9 mouse cellular contexts compared by ENCODE assay signal in genomic region chr13:49169448-49170207, GRCm38 (mm10). TPM values are rescaled to one million over a fixed set of nuclear protein-coding genes. Genes with fewer than 3 reads are reported as not detected.
DNase-seq lines count a peak whose midpoint lies in the region; ATAC-seq and TF ChIP-seq lines count a peak whose summit lies in the region.
"Had no signal": no experiment of that assay in that cellular context is flagged by ENCODE, and none has a peak within 500 bp of the region (broad histone marks: within the 10 kb centered on the region; RNA-seq: fewer than 3 reads in every experiment).

No protein-coding gene starts in this region.

- H3K9me3 ChIP-seq in intestine, postnatal 0 days (ENCODE audit: control insufficient read depth): no peaks in the 10 kb centered on the region
- H3K9me3 ChIP-seq in midbrain, embryonic 13.5 days: no peaks in the 10 kb centered on the region
- H3K9me3 ChIP-seq: limb, embryonic 15.5 days had no signal

- 0 out of 2 replicates have a peak overlapping the region, but pooled peaks have one; percentile 28 for H3K4me2 ChIP-seq in intestine, postnatal 0 days (replicated peaks; ENCODE audit: low read depth)
- H3K4me2 ChIP-seq in midbrain, embryonic 13.5 days (replicated peaks): no peak overlapping the region
- H3K4me2 ChIP-seq: limb, embryonic 15.5 days had no signal

- peak; percentile 98 for TF ChIP-seq CTCF in intestine, postnatal 0 days (IDR thresholded peaks at IDR 0.05; ENCODE audit: low read depth)

- no peaks in the 10 kb centered on the region for H3K36me3 ChIP-seq in intestine, postnatal 0 days (ENCODE audit: control insufficient read depth, insufficient read depth)
- H3K36me3 ChIP-seq in midbrain, embryonic 13.5 days: no peaks in the 10 kb centered on the region
- H3K36me3 ChIP-seq: limb, embryonic 15.5 days had no signal

- H3K4me1 ChIP-seq in intestine, postnatal 0 days (replicated peaks; ENCODE audit: control insufficient read depth, insufficient read depth, low read length): 0 out of 2 replicates have a peak, but pooled peaks cover 5% of the 10 kb centered on the region
- no peaks in the 10 kb centered on the region for H3K4me1 ChIP-seq in midbrain, embryonic 13.5 days (replicated peaks)

- H3K9ac ChIP-seq in intestine, postnatal 0 days (ENCODE audit: low read depth, low read length): no peak overlapping the region
- H3K9ac ChIP-seq in midbrain, embryonic 13.5 days (replicated peaks): no peak overlapping the region
- H3K9ac ChIP-seq: limb, embryonic 15.5 days had no signal

- H3K4me3 ChIP-seq in intestine, postnatal 0 days (ENCODE audit: low read depth, low read length): no peak overlapping the region
- H3K4me3 ChIP-seq in midbrain, embryonic 13.5 days (replicated peaks): no peak overlapping the region
- H3K4me3 ChIP-seq: limb, embryonic 15.5 days had no signal

- no peak overlapping the region for H3K27ac ChIP-seq in intestine, postnatal 0 days (ENCODE audit: low read depth, low read length)
- no peak overlapping the region for H3K27ac ChIP-seq in midbrain, embryonic 13.5 days
- H3K27ac ChIP-seq: limb, embryonic 15.5 days had no signal

- WGBS in intestine, postnatal 0 days: 11% methylated on average over 17 of the region's 17 CpGs
- 19% methylated on average over 17 of the region's 17 CpGs for WGBS in midbrain, embryonic 13.5 days

- intact Hi-C loops in left cerebral cortex, postnatal 25 days (cut with DNase I): loop anchor here (2.0 to 10.0 kb wide), 4 partner anchors 23 to 515 kb away; no protein-coding TSS in a partner anchor

- no peaks in the 10 kb centered on the region for H3K27me3 ChIP-seq in intestine, postnatal 0 days (replicated peaks; ENCODE audit: control insufficient read depth, insufficient read depth, low read length)
- H3K27me3 ChIP-seq in midbrain, embryonic 13.5 days: no peaks in the 10 kb centered on the region
- H3K27me3 ChIP-seq: limb, embryonic 15.5 days had no signal

- ATAC-seq in intestine, postnatal 0 days: peak; percentile 78
- ATAC-seq in midbrain, embryonic 13.5 days: peak; percentile 51; the same call in 1 of the 2 replicates

- DNase-seq in ZHBTc4 (ENCODE audit: low read depth, low spot score): peak; percentile 76
- peak; percentile 89 for DNase-seq in embryo, embryonic 10 days (ENCODE audit: low spot score)
- peak; percentile 84 for DNase-seq in gastrocnemius, postnatal 25 days
- peak; percentile 84 to 87 for DNase-seq in left cerebral cortex, postnatal 25 days (ENCODE audit: low spot score in 2 of 2)
- peak; percentile 86 for DNase-seq in skeletal muscle tissue, adult 2 months (ENCODE audit: low read depth, low spot score)
- peak; percentile 85 for DNase-seq in yolk sac, embryonic 10.5 days (ENCODE audit: low spot score)

RNA-seq across cellular contexts. Expression of gene Ninj1, which starts 17.7 kb away (rescaled TPM):
- 10 to 100 TPM; 15.8 to 18.8 TPM for total RNA-seq in gastrocnemius, postnatal 25 days (2021)
- polyA plus RNA-seq in intestine, postnatal 0 days (2015; fragmentation: Nextera tagmentation; extraction: Ambion mirVana): 108 and 111 TPM in 2 replicates
- total RNA-seq in left cerebral cortex, postnatal 25 days (2021): 10 to 100 TPM; 16.3 to 24.0 TPM
- polyA plus RNA-seq in midbrain, embryonic 13.5 days (2015; fragmentation: Nextera tagmentation; extraction: Ambion mirVana): 12.6 and 14.6 TPM in 2 replicates

RNA-seq across cellular contexts. Expression of gene Wnk2, which starts 21.8 kb away (rescaled TPM):
- total RNA-seq in gastrocnemius, postnatal 25 days (2021): 10 to 100 TPM; 51.0 to 62.2 TPM
- 1.7 and 2.3 TPM in 2 replicates for polyA plus RNA-seq in intestine, postnatal 0 days (2015; fragmentation: Nextera tagmentation; extraction: Ambion mirVana)
- total RNA-seq in left cerebral cortex, postnatal 25 days (2021): 100 to 1,000 TPM; 111 to 115 TPM
- polyA plus RNA-seq in midbrain, embryonic 13.5 days (2015; fragmentation: Nextera tagmentation; extraction: Ambion mirVana): 19.3 and 21.0 TPM in 2 replicates

RNA-seq across cellular contexts. Expression of gene Card19, which starts 46.2 kb away (rescaled TPM):
- 100 to 1,000 TPM in 1 of 2 experiments, 10 to 100 TPM in 1; 93.6 to 118 TPM for total RNA-seq in gastrocnemius, postnatal 25 days (2021)
- polyA plus RNA-seq in intestine, postnatal 0 days (2015; fragmentation: Nextera tagmentation; extraction: Ambion mirVana): 105 and 117 TPM in 2 replicates
- 10 to 100 TPM in 1 of 2 experiments, 1 to 10 TPM in 1; 8.9 to 15.6 TPM for total RNA-seq in left cerebral cortex, postnatal 25 days (2021)
- polyA plus RNA-seq in midbrain, embryonic 13.5 days (2015; fragmentation: Nextera tagmentation; extraction: Ambion mirVana): 14.9 and 18.9 TPM in 2 replicates

Comparison
In these comparisons a context has a peak if more than half of its experiments do, and no peak if none do; other contexts are left out.
1. RNA of gene Card19, which starts 46.2 kb away (total RNA-seq): 93.6 to 118 TPM in gastrocnemius, postnatal 25 days; 8.9 to 15.6 TPM in left cerebral cortex, postnatal 25 days; every median in the first group is over 4 times any median in the second.
2. Peak in every context shown above with its lines, with median percentiles within 50 percentile points of each other: DNase-seq.